Mouse (Mus musculus) large intestine, adult 2 months (tissue): ENCODE measurements around the gene Cytl1. TPM values are rescaled to one million over a fixed set of nuclear protein-coding genes. Genes with fewer than 3 reads are reported as not detected.

Source experiments
- DNase-seq: peaks from one replicate; pipeline ENCODE4 v3.0.0-alpha.2; 2012; ENCODE audit warnings: low read depth, low spot score
- whole genome bisulfite sequencing: fragments of 180-500 bp; shearing (Covaris S2); methylation state at CpG from one replicate; pipeline ENCODE4 v1.1.7; 2018; 5-methylcytosine and 5-hydroxymethylcytosine counted together
- polyA plus RNA-seq: library from polyadenylated mRNA; depleted of rRNA; stranded (reverse); fragments of >200 nt; gene quantifications from 2 replicates; pipeline ENCODE4 v1.2.3, GENCODE M21; 2012; rRNA removed

Gene Cytl1
- polyA plus RNA-seq, 1 experiment: 10.5 TPM

DNA sequence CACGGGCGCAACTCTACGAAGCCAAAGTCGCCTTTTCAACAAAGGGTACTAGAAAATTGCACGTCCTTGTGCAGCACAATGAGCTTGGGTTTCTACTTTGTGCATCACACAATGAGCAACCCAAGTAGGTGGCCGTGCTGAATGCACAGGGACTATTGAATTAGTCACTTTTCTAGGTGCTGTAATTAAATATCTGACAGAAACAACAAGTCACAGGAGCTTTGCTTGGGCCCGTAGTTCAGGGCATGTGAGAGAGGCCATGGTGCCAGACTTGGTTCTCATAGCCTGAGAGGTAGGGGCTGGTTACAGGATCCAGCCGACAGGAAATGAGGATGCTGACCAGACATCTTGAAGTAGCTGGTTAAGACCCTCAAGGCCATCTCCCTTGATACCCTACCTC lies 30.5 kb downstream of the Cytl1 start:
- no peak for DNase-seq
- 64% methylated on average over 8 of the region's 8 CpGs for WGBS

GRCm38 (mm10) chr5:37767231-37767630 lies 31.9 kb downstream of the Cytl1 start:
- WGBS: 74% methylated on average over 5 of the region's 5 CpGs
- no peak for DNase-seq

DNA sequence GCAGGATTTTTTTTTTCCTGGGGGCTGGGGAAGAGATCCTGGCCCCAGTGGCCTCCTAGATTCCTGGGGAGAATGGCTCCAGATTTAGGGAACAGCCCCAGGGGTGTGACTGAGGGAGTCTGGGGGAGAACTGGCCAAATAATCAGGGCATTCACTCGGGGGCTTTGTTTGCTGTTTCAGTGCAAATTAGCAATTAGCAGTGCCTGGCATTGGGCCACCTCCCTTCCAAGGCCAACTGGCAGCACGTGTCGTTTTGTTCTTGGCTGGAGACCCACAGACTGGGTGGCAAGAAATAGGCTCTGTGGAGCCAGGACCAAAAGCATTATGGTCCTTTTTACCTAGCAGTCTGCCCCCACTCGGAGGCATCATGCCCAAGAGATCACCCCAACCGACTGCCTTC lies 33.7 kb downstream of the Cytl1 start:
- WGBS: 10% methylated on average over 5 of the region's 5 CpGs
- no peak for DNase-seq

DNA sequence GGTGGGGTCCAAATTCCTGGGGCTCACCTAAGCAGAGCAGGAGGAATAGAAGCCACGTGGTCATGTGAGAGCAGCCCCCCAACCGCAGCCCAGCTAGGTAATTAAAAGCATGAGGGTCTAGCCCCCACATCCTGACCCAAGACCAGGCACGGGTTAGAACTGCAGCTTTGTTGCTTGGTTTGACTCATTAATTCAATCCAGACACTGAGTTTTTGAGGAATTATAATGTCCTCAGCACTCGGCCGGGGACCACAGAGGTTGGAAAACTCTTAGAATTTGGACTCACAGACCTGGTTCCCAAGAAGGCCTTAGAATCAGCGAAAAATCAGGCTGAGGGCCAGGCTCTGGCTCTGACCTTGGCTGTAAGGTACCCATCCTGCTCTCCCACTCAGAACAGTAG lies 35.6 kb downstream of the Cytl1 start:
- no peak for DNase-seq
- WGBS: 78% methylated on average over 6 of the region's 6 CpGs

- no peak for DNase-seq
- 77% methylated on average over 4 of the region's 4 CpGs for WGBS
Observed at GRCm38 (mm10) chr5:37774011-37774410, 38.7 kb downstream of the Cytl1 start.

- no peak for DNase-seq
- WGBS: 48% methylated on average over 5 of the region's 5 CpGs
Observed at GRCm38 (mm10) chr5:37775681-37776080, 40.4 kb downstream of the Cytl1 start.

DNA sequence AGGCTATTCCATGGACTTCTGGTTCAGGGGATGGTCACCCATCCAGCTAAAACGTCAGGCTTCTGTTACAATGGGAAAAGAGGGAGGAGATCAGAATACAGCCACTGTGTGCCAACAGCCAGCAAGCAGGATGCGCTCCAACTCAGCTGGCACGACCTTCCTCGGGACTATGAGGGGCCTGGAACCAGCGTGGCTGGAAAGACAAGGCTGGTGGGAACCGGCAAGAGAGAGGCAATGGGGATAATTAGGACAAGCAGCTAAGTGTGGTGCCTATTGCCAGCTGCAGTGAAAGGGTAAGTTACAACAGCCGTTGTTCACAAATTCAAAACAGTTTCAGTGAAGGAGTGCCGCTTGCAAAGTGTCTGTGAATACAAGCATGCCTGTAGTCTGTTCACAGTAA lies 48.0 kb downstream of the Cytl1 start:
- 65% methylated on average over 8 of the region's 8 CpGs for WGBS
- no peak for DNase-seq

GRCm38 (mm10) chr5:37784847-37785391 lies 49.6 kb downstream of the Cytl1 start:
- DNase-seq: no peak
- 48% methylated on average over 9 of the region's 9 CpGs for WGBS

Other genes with a start within 250 kb of the Cytl1 start
- gene Stk32b, start 18.3 kb upstream of the Cytl1 start, polyA plus RNA-seq: not detected in 2 replicates
- 0.47 and 0.51 TPM in 2 replicates for gene Msx1, start 89.1 kb downstream of the Cytl1 start, polyA plus RNA-seq